Mouse (Mus musculus): ENCODE measurements around the gene Utrn. TPM values are rescaled to one million over a fixed set of nuclear protein-coding genes. Genes with fewer than 3 reads are reported as not detected.

Utrn gene
- 45.9 and 46.5 TPM in 2 replicates for total RNA-seq (2017)

DNA sequence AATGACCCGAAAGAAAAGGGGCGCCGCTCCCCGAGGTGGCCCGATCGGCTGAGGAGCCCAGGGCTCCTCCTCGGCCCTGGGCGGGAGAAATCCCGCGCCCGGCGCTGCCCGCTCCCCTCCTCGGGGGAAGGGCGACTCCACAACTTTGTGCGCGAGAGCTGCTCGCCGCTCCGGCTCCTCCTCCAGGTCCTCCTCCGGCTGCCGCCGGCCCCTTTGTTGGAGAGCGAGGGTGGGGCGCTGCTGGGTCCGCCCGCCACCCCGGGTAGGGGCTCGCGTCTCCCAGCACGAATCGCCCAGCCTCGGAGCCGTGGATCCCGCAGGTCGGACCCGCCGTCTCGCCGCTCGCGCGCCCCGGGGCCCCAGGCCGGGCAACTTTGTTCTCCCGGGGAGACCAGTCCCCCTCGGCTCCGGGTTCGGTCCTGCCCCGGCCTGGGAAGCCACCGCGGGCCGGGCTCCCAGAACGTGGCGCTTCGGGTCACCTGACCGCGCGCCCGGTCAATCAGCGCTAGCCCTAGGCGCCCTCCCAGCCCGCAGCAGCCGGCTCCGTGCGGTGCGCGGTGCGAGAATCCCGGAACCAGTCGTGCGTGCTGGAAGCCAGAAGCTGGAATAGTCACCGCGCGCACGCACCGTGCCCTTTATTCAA is at the start of gene Utrn:
Gene Utrn (minus strand): TSS at position 337 of the 643 bp plus-strand sequence.
- ATAC-seq (replicated peaks; ENCODE audit: low read depth, poor library complexity, severe bottlenecking), result peak; percentile 34

DNA sequence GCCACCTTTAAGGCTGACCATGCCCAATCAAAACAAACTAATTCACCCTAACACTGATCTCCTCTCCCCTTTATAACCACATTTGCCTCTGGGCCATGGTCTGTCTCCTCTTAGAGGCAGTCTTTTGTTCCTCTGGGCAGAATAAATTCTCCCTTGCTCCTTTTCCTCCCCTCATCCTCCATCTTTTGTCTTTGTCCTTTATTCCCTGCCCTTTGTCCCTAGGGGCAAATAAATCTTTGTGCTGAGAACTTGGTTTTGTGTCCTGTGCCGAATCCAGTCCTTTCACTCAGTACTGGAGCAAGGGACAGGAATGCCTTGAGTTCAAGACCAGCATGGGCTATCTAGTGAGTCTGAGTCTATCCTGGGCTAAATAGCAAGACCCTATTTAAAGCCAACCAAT is 48.5 kb upstream of the Utrn start:
- ATAC-seq (replicated peaks; ENCODE audit: low read depth, poor library complexity, severe bottlenecking), result no peak

- no peak for ATAC-seq (replicated peaks; ENCODE audit: low read depth, poor library complexity, severe bottlenecking)
Measured at GRCm38 (mm10) chr10:12916376-12916775, 47.2 kb upstream of the Utrn start.

GRCm38 (mm10) chr10:12915826-12916225 is 46.7 kb upstream of the Utrn start:
- ATAC-seq (replicated peaks; ENCODE audit: low read depth, poor library complexity, severe bottlenecking), result no peak

DNA sequence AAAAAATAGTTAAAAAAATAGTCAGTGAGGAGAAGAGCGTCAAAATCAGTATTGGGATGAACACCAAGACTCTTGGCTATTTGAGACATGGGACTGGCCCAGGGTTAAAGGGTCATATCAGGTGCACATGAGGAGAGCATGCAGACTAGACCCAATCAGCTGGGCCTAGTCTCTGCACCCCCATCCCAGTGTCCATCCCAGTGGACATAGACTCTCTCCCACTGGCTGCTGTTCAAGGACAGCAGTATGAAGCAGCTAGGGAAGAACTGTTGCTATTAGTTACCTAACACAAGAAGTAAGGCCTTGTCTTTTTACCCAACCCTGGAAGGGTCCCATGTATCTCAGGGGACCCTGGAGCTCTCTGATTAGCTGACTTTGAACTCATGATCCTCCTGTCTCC is 45.0 kb upstream of the Utrn start:
- no peak for ATAC-seq (replicated peaks; ENCODE audit: low read depth, poor library complexity, severe bottlenecking)

GRCm38 (mm10) chr10:12911981-12912530 is 42.9 kb upstream of the Utrn start:
- ATAC-seq (replicated peaks; ENCODE audit: low read depth, poor library complexity, severe bottlenecking), result peak; percentile 70

DNA sequence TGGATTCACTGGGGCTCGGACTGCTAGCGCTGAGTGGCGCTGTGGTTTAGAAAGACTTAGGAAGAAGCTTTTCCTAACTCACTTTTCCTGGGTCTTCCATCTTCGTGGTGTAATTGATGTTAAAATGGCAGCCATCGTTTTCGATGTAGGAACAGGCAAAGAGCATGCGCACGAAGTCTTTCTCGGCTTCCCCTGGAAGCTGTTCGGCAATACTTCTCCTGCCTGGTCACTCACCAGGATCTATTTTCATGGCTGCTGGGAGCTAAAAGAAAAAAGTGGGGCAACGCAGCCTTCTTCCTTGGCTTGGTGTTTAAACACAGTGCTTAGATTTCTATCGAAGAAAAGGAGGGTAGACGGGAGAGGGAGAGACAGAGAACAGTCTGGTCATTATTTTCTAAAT is 42.3 kb upstream of the Utrn start:
- ATAC-seq (replicated peaks; ENCODE audit: low read depth, poor library complexity, severe bottlenecking), result no peak

DNA sequence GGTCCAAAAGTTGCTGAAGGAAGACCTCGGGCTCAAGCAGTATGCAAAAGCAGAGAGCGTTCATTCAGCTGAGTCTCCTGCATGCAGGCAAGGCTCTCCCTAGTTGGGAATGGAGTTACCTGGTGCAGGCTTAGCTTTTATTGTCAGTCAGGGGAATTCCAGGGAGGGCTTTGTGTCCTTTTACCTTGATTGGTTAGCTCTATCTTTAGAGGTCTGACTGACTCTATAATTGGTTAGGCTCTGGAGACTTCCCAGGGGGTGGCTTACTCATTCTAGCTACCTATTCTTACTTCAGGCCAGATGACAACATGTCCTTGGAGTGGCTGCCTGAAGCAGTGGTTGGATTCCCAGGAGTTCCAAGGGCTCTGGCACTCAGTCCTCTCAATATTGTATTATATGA is 40.7 kb upstream of the Utrn start:
- no peak for ATAC-seq (replicated peaks; ENCODE audit: low read depth, poor library complexity, severe bottlenecking)

DNA sequence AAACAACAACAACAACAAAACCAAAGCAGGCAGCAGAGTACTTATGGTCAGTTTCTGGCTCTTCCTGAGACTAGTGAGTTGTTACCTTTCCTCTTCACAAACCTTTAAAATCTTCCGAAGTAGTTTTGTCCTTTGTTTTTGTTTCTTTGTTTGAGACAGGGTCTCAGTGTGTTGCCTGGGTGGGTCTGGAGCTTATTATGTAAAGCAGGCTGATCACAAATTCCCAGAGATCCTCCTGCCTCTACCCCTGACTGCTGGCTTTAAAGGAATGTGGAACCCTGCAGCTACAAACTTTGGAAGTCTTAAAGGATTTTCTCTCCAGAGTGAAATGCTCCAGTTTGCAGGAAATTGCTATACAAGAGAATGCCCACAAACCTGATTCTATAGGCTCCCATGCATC is 40.0 kb upstream of the Utrn start:
- ATAC-seq (replicated peaks; ENCODE audit: low read depth, poor library complexity, severe bottlenecking), result no peak

DNA sequence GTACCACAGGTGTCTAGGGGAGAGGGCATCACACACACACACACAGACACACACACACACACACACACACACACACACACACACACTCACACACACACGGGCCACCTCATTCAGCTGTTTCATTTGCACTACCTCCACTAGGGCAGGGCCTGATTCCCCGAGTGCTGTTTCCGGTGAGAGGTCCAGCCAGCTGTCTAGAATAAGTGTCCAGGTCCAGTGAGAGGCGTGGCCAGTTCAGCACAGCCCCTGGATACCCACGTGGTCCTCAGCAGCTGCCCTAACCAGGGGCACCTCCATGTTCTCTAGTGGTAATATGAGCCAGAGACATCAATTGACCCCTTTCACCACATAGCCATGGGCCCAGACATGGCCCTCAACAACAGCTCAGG is 35.0 kb upstream of the Utrn start:
- ATAC-seq (replicated peaks; ENCODE audit: low read depth, poor library complexity, severe bottlenecking), result no peak

- ATAC-seq (replicated peaks; ENCODE audit: low read depth, poor library complexity, severe bottlenecking), result peak; percentile 87
Measured at GRCm38 (mm10) chr10:12903440-12904139, 34.4 kb upstream of the Utrn start.

DNA sequence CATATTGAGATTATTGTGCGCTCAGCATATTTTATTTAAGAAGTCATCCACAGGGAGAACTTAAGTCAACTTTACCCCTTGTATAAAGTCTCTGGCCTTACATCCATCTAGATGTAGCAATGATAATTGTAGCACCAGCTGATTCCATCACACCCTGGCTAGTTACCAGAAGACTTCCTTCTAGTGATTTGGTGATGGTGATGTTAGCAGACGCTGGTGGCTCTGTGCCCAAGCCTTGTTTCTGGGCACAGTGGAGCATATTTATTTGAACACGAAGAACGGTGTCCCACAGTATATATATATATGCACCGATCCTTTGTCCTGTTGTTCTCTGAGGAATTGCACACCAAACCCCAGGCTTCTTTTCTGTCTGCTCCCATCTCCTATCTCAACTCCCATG is 30.7 kb upstream of the Utrn start:
- ATAC-seq (replicated peaks; ENCODE audit: low read depth, poor library complexity, severe bottlenecking), result no peak

DNA sequence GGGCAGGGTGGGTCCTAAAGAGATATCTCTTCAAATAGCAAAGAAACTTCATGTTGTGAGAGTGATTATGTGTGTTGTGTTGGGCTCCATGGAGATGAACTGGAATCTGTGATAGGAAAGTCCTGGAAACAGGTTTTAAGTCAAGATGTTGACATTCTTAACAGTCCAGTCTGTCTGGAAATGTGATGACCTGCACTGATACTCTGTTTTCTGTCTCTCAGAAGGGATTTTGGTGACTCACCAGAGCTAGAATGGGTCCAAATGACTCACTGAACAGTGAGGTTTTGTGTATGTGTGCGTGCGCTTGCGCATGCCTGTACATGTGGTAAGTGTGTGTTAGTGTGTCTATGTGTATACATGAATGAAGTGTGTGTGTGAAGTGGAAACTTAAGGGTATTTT is 24.2 kb upstream of the Utrn start:
- ATAC-seq (replicated peaks; ENCODE audit: low read depth, poor library complexity, severe bottlenecking), result no peak

- ATAC-seq (replicated peaks; ENCODE audit: low read depth, poor library complexity, severe bottlenecking), result peak; percentile 93
Measured at GRCm38 (mm10) chr10:12888373-12888772, 19.2 kb upstream of the Utrn start.

DNA sequence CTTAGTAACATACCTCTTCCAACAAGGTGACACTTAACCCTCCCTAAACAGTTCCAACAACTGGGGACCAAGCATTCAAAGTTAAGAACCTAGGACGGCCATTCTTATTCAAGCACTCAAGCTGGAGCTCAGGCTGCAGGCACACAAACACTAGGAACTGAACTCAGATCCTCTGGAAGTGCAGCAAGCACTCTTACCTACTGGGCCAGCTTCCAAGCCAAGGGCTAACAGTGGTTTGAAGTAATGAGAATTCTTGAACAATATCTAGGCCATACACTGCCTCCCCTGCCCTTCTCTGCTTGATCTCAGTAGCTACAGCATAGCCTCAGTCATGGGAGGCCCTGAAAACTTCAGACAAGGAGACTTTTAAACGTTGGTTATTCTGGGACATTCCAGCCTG is 18.6 kb upstream of the Utrn start:
- no peak for ATAC-seq (replicated peaks; ENCODE audit: low read depth, poor library complexity, severe bottlenecking)

DNA sequence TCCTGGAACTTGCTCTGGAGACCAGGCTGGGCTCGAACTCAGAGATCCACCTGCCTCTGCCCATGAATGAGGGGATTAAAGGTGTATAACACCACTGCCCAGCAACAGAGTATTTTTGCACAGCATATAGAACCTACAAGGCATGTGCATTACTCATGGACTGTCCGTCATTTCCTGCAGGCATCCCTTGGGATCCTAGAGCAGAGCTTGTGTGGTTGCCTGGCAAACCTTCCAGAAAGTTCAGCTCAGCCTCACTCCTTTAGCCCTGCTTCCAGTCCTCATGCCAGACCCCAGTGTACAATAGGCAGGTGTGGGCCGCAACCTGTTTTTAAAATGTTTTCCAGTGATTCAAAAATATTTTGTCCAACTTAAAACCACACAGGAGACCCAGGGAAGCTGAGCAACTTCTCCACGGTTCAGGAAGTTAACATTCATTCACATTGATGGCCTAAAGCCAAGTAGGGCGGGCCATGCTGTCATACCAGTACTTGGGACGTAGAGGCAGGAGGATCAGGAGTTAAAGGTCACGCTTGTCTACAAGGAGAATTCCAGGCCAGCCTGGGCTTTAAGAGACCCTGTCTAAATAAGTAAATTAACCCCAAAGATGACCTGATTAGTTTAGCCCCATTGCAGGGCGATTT is 15.3 kb upstream of the Utrn start:
- no peak for ATAC-seq (replicated peaks; ENCODE audit: low read depth, poor library complexity, severe bottlenecking)

- no peak for ATAC-seq (replicated peaks; ENCODE audit: low read depth, poor library complexity, severe bottlenecking)
Measured at GRCm38 (mm10) chr10:12881911-12882310, 12.7 kb upstream of the Utrn start.

GRCm38 (mm10) chr10:12879313-12879695 is 10.1 kb upstream of the Utrn start:
- no peak for ATAC-seq (replicated peaks; ENCODE audit: low read depth, poor library complexity, severe bottlenecking)

- no peak for ATAC-seq (replicated peaks; ENCODE audit: low read depth, poor library complexity, severe bottlenecking)
Measured at GRCm38 (mm10) chr10:12878661-12879312, 9.6 kb upstream of the Utrn start.

GRCm38 (mm10) chr10:12876426-12876825 is 7.3 kb upstream of the Utrn start:
- no peak for ATAC-seq (replicated peaks; ENCODE audit: low read depth, poor library complexity, severe bottlenecking)

GRCm38 (mm10) chr10:12875410-12875809 is 6.2 kb upstream of the Utrn start:
- ATAC-seq (replicated peaks; ENCODE audit: low read depth, poor library complexity, severe bottlenecking), result peak; percentile 43
